Mouse (Mus musculus) lung, postnatal 10 days (tissue): ENCODE results near the gene Rhbdl1.
A peak's percentile ranks its signal among the peaks of the same experiment; 100 is the strongest.

Experiments used
- DNase-seq: peaks from one replicate; pipeline ENCODE4 v3.0.0; 2021

The Rhbdl1 gene

DNA sequence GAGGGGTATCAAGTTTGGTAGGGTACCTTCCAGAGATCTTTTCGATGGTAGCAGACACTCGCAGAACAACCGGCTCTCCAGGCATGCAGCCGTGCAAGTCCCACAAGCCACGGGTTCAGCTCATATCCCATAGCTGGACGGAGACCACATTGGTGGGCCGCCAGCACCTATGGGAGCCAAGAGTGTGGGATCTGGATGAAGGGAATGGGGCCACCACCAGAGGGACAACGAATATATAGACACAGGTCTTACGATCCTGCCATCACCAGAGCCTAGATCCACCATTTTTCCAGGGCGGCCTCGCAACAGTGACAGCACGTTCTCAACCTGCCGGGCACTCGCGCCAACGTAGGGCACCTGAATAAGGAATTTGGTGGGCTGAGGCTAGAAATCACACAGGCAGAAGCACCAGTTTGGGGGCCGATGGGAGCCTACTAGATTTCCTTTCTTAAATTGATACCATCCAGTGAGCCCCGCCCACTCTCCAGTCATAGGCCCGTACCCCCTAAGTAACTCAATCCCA is 45.7 kb downstream of the Rhbdl1 start:
- DNase-seq = no peak

DNA sequence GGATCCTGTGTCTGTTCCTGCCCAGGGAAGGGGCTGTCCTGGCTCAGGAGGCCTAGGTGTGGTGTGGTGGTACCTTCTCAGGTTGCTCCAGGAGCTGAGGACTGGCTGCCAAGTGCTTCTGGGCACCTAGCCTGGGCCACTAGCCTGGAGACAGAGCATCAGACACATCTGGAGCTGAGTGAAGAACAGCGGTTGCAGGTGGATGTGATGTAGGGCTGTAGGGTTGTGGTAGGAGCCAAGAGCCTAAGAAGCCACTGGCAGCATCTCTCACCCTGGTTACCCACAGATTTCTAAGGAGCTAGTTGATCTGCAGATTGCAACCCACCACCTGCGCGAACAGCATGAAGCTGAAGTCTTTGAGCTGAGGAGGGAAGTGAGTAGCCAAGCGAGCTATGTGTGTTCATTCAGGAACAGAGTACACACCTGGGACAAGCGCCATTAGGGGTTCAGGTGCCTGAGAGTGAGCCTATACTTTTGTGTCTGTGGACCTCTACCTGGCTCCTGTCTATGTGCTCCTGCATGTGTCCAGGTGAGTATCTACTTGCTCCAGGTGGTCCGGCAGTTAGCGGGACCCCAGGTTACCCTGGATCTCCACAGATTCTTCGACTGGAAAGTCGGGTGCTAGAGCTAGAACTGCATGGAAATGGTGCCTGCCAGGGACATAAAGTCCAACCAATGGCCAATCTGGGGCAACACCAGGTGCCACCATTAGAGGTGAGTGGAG is 50.2 kb downstream of the Rhbdl1 start:
- DNase-seq = no peak

DNA sequence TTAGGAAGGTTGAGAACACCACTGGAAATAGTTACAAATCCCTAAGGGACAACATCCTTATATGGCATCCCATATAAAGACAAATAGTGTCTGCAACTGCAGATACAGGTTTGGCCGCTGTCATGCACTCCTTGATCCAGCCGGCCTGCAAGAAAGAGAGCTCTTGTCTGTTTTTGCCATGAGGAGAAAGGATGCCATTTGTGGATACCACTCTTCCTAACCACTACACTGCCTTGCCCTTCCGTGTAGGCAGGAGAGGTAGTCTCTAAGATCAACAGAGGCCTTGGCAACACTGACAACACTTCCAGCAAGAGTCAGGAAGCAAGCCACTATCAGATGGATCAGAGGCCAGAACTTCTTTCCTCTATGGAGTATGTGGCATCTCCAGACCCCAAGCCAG is 50.8 kb downstream of the Rhbdl1 start, which contains the start of gene Ccdc78:
TSS of gene Ccdc78 (plus strand) at position 301 of the 400 bp plus-strand sequence.
- no peak for DNase-seq

- peak; percentile 96 for DNase-seq
Observed at GRCm38 (mm10) chr17:25785281-25785745, 51.8 kb downstream of the Rhbdl1 start, which contains the start of gene Haghl. Gene Haghl (minus strand): TSS chr17:25785673.
